Mouse (Mus musculus) adrenal gland, postnatal 10 days (tissue): Measurements from ENCODE around the gene Mplkip. TPM values are rescaled to one million over a fixed set of nuclear protein-coding genes. Genes with fewer than 3 reads are reported as not detected.

Experiments
- microRNA-seq: library from miRNA; unstranded; fragments of <30 nt; microRNA quantifications from one replicate; pipeline ENCODE4 v1.2.0, GENCODE M21; 2021
- total RNA-seq, 2 experiments: library from RNA; stranded (reverse); gene quantifications; 2 replicates each; pipeline ENCODE4 v1.2.3; 2021

Mplkip gene
- total RNA-seq, 2 experiments from 2014 or later: 23.2 to 24.3 TPM

Small RNAs within 50 kb of the gene (microRNA-seq; reads per million reads assigned to microRNA genes)
- not detected for gene Mir466i

Other genes starting within 250 kb of the Mplkip start
- 1 to 10 TPM; 6.5 TPM for gene Sugct, start 361 bp downstream of the Mplkip start, total RNA-seq
- 10 to 100 TPM; 49.0 to 50.1 TPM for gene Cdk13, start 109.9 kb downstream of the Mplkip start, total RNA-seq
- gene Rala, start 249.0 kb downstream of the Mplkip start, total RNA-seq: 10 to 100 TPM; 60.0 to 65.6 TPM